Mouse (Mus musculus) CH12.LX (cell line): ENCODE measurements at regions not wholly inside any gene's neighbourhood (a gene's known extent, or its start where the extent isn't known, plus 50 kb on each side); places are given as distances from the start of the nearest gene placed in this dataset.

Experiments used
- CTCF ChIP-seq, 2 experiments: IDR thresholded peaks in 1 of 2; conservative IDR thresholded peaks in 1 of 2; 2 replicates each; pipeline ENCODE4 v1.5.1; 2011 to 2012; ENCODE audit warnings: low read depth in 2 of 2, low read length in 2 of 2, improper control_type of control experiment in 1 of 2, inconsistent platforms in 1 of 2, mild to moderate bottlenecking in 1 of 2, moderate library complexity in 1 of 2
- IRF4 ChIP-seq: IDR thresholded peaks from 2 replicates; pipeline ENCODE4 v1.6.1; 2014; ENCODE audit warnings: low read depth, mild to moderate bottlenecking, inconsistent platforms, low read length, improper control_type of control experiment
- POLR2A ChIP-seq: IDR thresholded peaks from 2 replicates; pipeline ENCODE4 v1.6.1; 2011; ENCODE audit warnings: low read depth, mild to moderate bottlenecking, improper control_type of control experiment, low read length

- no peak for TF ChIP-seq CTCF (conservative IDR thresholded peaks at IDR 0.05 in 1 of 2, IDR thresholded peaks at IDR 0.05 in 1 of 2; ENCODE audit: low read depth in 2 of 2, low read length in 2 of 2)
- TF ChIP-seq POLR2A, result no peak
- TF ChIP-seq IRF4, result no peak
These were observed 657.1 kb upstream of the Cdh11 start for GRCm38 (mm10) chr8:103442420-103443125.
